Mouse (Mus musculus): ENCODE data around the gene Scn3a.
A peak's percentile ranks its signal among the peaks of the same experiment; 100 is the strongest.

- TF ChIP-seq CTCF (conservative IDR thresholded peaks at IDR 0.05; ENCODE audit: insufficient read depth, insufficient read length, low read depth, low read length) (peak; percentile 79), POLR2A (IDR thresholded peaks at IDR 0.05; ENCODE audit: low read depth, low read length) (no peak)
Observed at GRCm38 (mm10) chr2:65566793-65567787, at the start of gene Scn3a.

Data from kidney, adult 2 months (tissue).